ENCODE assay signal across 15 mouse cellular contexts in the genomic region with DNA sequence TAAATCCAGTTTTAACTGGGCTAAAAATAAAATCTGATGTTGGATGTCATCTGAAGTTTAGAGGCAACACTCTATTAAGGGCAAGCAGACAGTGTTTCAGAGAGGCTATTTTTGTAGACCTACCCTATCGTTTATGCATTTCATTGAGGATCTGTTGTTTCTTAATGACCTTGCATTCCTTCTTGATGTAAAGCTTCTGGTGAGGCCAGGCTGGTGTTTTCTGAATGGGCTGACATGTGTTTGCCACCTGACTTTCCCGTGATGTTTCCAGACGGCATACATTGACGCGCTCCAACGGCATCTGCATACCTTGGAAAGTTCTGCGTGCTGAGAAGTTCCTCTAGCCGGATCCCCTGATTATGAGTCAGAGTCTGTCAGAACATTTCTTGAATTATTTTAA.
DNase-seq lines count a peak whose midpoint lies in the region; ATAC-seq and TF ChIP-seq lines count a peak whose summit lies in the region.
"Had no signal": no experiment of that assay in that cellular context is flagged by ENCODE, and none has a peak within 500 bp of the region (broad histone marks: within the 10 kb centered on the region; RNA-seq: fewer than 3 reads in every experiment).

No protein-coding gene starts in this region.

- no peaks in the 10 kb centered on the region for H3K36me3 ChIP-seq in kidney, postnatal 0 days (ENCODE audit: insufficient read depth, low read length)
- H3K36me3 ChIP-seq in kidney, embryonic 14.5 days (ENCODE audit: control insufficient read depth, insufficient read depth, low read length): no peaks in the 10 kb centered on the region
- no peaks in the 10 kb centered on the region for H3K36me3 ChIP-seq in embryonic facial prominence, embryonic 15.5 days
- no peaks in the 10 kb centered on the region for H3K36me3 ChIP-seq in limb, embryonic 13.5 days

- TF ChIP-seq POLR2A in cerebellum, adult 2 months (IDR thresholded peaks at IDR 0.05; ENCODE audit: borderline replicate concordance, insufficient read depth, low read length): no peak

- intact Hi-C loops in gastrocnemius, adult 2 months (cut with DNase I): no loop called here

- H3K4me2 ChIP-seq in kidney, postnatal 0 days (ENCODE audit: low read length): no peak overlapping the region
- no peak overlapping the region for H3K4me2 ChIP-seq in kidney, embryonic 14.5 days (replicated peaks; ENCODE audit: low read depth, low read length)
- H3K4me2 ChIP-seq in embryonic facial prominence, embryonic 15.5 days (replicated peaks): no peak overlapping the region
- no peak overlapping the region for H3K4me2 ChIP-seq in limb, embryonic 13.5 days (replicated peaks)

- whole genome bisulfite sequencing in kidney, postnatal 0 days: 52% methylated on average over 8 of the region's 8 CpGs
- WGBS in kidney, embryonic 14.5 days: 65% methylated on average over 8 of the region's 8 CpGs
- 33% methylated on average over 8 of the region's 8 CpGs for WGBS in embryonic facial prominence, embryonic 15.5 days
- WGBS in limb, embryonic 13.5 days: 18% methylated on average over 8 of the region's 8 CpGs
- 88% methylated on average over 8 of the region's 8 CpGs for WGBS in cerebellum, adult 2 months

- peak; percentile 27 for DNase-seq in gastrocnemius, adult 2 months
- DNase-seq in gastrocnemius, adult 8-10 months (ENCODE audit: low spot score in 2 of 2): no peak
- peak; percentile 24 for DNase-seq in kidney, postnatal 0 days (ENCODE audit: low spot score)
- DNase-seq in urinary bladder, postnatal 36 days (ENCODE audit: low spot score in 2 of 2): no peak
- DNase-seq in cerebellum, adult 2 months: no peak
- DNase-seq: adrenal gland, postnatal 10 days; cerebellum, postnatal 14 days; kidney, postnatal 14 days; layer of hippocampus, adult 9-11 months; left cerebral cortex, postnatal 4 days; lung, adult 18-20 months; right cerebral cortex, adult 18-20 months had no signal

- H3K9me3 ChIP-seq in kidney, postnatal 0 days (replicated peaks; ENCODE audit: low read length): no peaks in the 10 kb centered on the region
- no peaks in the 10 kb centered on the region for H3K9me3 ChIP-seq in kidney, embryonic 14.5 days (ENCODE audit: control insufficient read depth, low read length)
- H3K9me3 ChIP-seq in embryonic facial prominence, embryonic 15.5 days (replicated peaks): no peaks in the 10 kb centered on the region
- no peaks in the 10 kb centered on the region for H3K9me3 ChIP-seq in limb, embryonic 13.5 days

- H3K27me3 ChIP-seq in kidney, postnatal 0 days (ENCODE audit: insufficient read depth, low read length): no peaks in the 10 kb centered on the region
- no peaks in the 10 kb centered on the region for H3K27me3 ChIP-seq in kidney, embryonic 14.5 days (ENCODE audit: control insufficient read depth, insufficient read depth, low read length)
- no peaks in the 10 kb centered on the region for H3K27me3 ChIP-seq in embryonic facial prominence, embryonic 15.5 days
- H3K27me3 ChIP-seq in limb, embryonic 13.5 days: no peaks in the 10 kb centered on the region
- no peaks in the 10 kb centered on the region for H3K27me3 ChIP-seq in cerebellum, adult 2 months (ENCODE audit: control insufficient read depth, insufficient read depth, low read length)

- TF ChIP-seq CTCF in gastrocnemius, adult 2 months (IDR thresholded peaks at IDR 0.05): no peak
- no peak for TF ChIP-seq CTCF in kidney, postnatal 0 days (IDR thresholded peaks at IDR 0.05; ENCODE audit: low read depth)
- no peak for TF ChIP-seq CTCF in cerebellum, adult 2 months (IDR thresholded peaks at IDR 0.05; ENCODE audit: borderline replicate concordance, insufficient read depth, low read depth, low read length)

- no peak for ATAC-seq in kidney, postnatal 0 days (replicated peaks; ENCODE audit: low FRiP score, low read depth)
- no peak for ATAC-seq in kidney, embryonic 14.5 days (ENCODE audit: low FRiP score, low TSS enrichment)
- peak; percentile 77 for ATAC-seq in embryonic facial prominence, embryonic 15.5 days (ENCODE audit: insufficient number of reproducible peaks, low FRiP score, low TSS enrichment, low read depth)
- peak; percentile 69 for ATAC-seq in limb, embryonic 13.5 days (ENCODE audit: low FRiP score, low read depth)

- H3K27ac ChIP-seq in gastrocnemius, adult 2 months: peak overlapping the region; percentile 83
- no peak overlapping the region for H3K27ac ChIP-seq in kidney, postnatal 0 days
- H3K27ac ChIP-seq in kidney, embryonic 14.5 days (ENCODE audit: low read depth, low read length): no peak overlapping the region
- H3K27ac ChIP-seq in embryonic facial prominence, embryonic 15.5 days (replicated peaks): no peak overlapping the region
- no peak overlapping the region for H3K27ac ChIP-seq in limb, embryonic 13.5 days
- no peak overlapping the region for H3K27ac ChIP-seq in cerebellum, adult 2 months (ENCODE audit: insufficient read depth, low read length)

- H3K4me3 ChIP-seq in gastrocnemius, adult 2 months: no peak overlapping the region
- H3K4me3 ChIP-seq in kidney, postnatal 0 days (replicated peaks; ENCODE audit: low read depth, low read length): no peak overlapping the region
- no peak overlapping the region for H3K4me3 ChIP-seq in kidney, embryonic 14.5 days (ENCODE audit: low read length)
- no peak overlapping the region for H3K4me3 ChIP-seq in embryonic facial prominence, embryonic 15.5 days (replicated peaks)
- H3K4me3 ChIP-seq in limb, embryonic 13.5 days: no peak overlapping the region
- H3K4me3 ChIP-seq in cerebellum, adult 2 months (replicated peaks; ENCODE audit: insufficient read depth, low read depth, low read length): no peak overlapping the region

- no peaks in the 10 kb centered on the region for H3K4me1 ChIP-seq in kidney, postnatal 0 days (replicated peaks; ENCODE audit: insufficient read depth, low read length)
- no peaks in the 10 kb centered on the region for H3K4me1 ChIP-seq in kidney, embryonic 14.5 days (ENCODE audit: control insufficient read depth, insufficient read depth, low read length)
- H3K4me1 ChIP-seq in embryonic facial prominence, embryonic 15.5 days: no peaks in the 10 kb centered on the region
- H3K4me1 ChIP-seq in limb, embryonic 13.5 days: no peaks in the 10 kb centered on the region; the same call in none of the 2 replicates
- no peaks in the 10 kb centered on the region for H3K4me1 ChIP-seq in cerebellum, adult 2 months (ENCODE audit: control insufficient read depth, insufficient read depth, low read length)

- no peak overlapping the region for H3K9ac ChIP-seq in kidney, postnatal 0 days (ENCODE audit: low read depth, low read length)
- H3K9ac ChIP-seq in kidney, embryonic 14.5 days (ENCODE audit: low read depth, low read length): no peak overlapping the region
- no peak overlapping the region for H3K9ac ChIP-seq in embryonic facial prominence, embryonic 15.5 days
- H3K9ac ChIP-seq in limb, embryonic 13.5 days: no peak overlapping the region

Comparison
In these comparisons a context has a peak if more than half of its experiments do, and no peak if none do; other contexts are left out.
1. DNase-seq: peak in gastrocnemius, adult 2 months (single experiment) and kidney, postnatal 0 days (single experiment); none in gastrocnemius, adult 8-10 months (0 of 2), urinary bladder, postnatal 36 days (0 of 2) and cerebellum, adult 2 months (0 of 2).
2. ATAC-seq: peak in embryonic facial prominence, embryonic 15.5 days (single experiment) and limb, embryonic 13.5 days (single experiment); none in kidney, postnatal 0 days (single experiment) and kidney, embryonic 14.5 days (single experiment).